In genomic region chr10:79788386-79789158, GRCm38 (mm10) we compare ENCODE assay signal across 8 mouse cellular contexts. TPM values are rescaled to one million over a fixed set of nuclear protein-coding genes. Genes with fewer than 3 reads are reported as not detected.
DNase-seq lines count a peak whose midpoint lies in the region; ATAC-seq and TF ChIP-seq lines count a peak whose summit lies in the region.

No protein-coding gene starts in this region.

- peak; percentile 99 for TF ChIP-seq CTCF in layer of hippocampus, adult 2 months (conservative IDR thresholded peaks at IDR 0.05)

- H3K4me2 ChIP-seq in heart, embryonic 15.5 days, result no peak overlapping the region
- no peak overlapping the region for H3K4me2 ChIP-seq in neural tube, embryonic 14.5 days (ENCODE audit: low read depth, low read length)

- peaks cover 8% of the 10 kb centered on the region; the same call in 1 of the 2 replicates for H3K27me3 ChIP-seq in heart, embryonic 15.5 days
- H3K27me3 ChIP-seq in limb, embryonic 10.5 days (ENCODE audit: low read depth, poor library complexity, severe bottlenecking), result peaks cover 16% of the 10 kb centered on the region
- H3K27me3 ChIP-seq in neural tube, embryonic 14.5 days (ENCODE audit: control insufficient read depth, insufficient read depth, low read length), result no peaks in the 10 kb centered on the region; the same call in 1 of the 2 replicates

- H3K9me3 ChIP-seq in heart, embryonic 15.5 days (replicated peaks), result no peaks in the 10 kb centered on the region
- no peaks in the 10 kb centered on the region for H3K9me3 ChIP-seq in limb, embryonic 10.5 days (replicated peaks)
- H3K9me3 ChIP-seq in neural tube, embryonic 14.5 days (ENCODE audit: control insufficient read depth, low read length), result no peaks in the 10 kb centered on the region

- H3K4me1 ChIP-seq in heart, embryonic 15.5 days (replicated peaks), result peaks cover 6% of the 10 kb centered on the region; the same call in 1 of the 2 replicates
- H3K4me1 ChIP-seq in limb, embryonic 10.5 days, result peaks cover 5% of the 10 kb centered on the region
- no peaks in the 10 kb centered on the region for H3K4me1 ChIP-seq in neural tube, embryonic 14.5 days (ENCODE audit: control insufficient read depth, insufficient read depth, low read length)

- DNase-seq in layer of hippocampus, adult 2 months (ENCODE audit: low spot score in 2 of 2), result peak in 1 of 2 experiments; percentile 83
- DNase-seq in layer of hippocampus, adult 9-10 months (ENCODE audit: low spot score), result no peak
- DNase-seq in MEL-GATA-1-ER (ENCODE audit: extremely low read depth, low read depth), result peak; percentile 54
- DNase-seq in cerebellum, adult 8-10 months, result peak; percentile 85
- DNase-seq in limb, embryonic 10.5 days (ENCODE audit: low spot score), result peak; percentile 84
- DNase-seq in thymus, postnatal 4 days, result peak; percentile 90

- no peak overlapping the region for H3K4me3 ChIP-seq in layer of hippocampus, adult 2 months
- H3K4me3 ChIP-seq in heart, embryonic 15.5 days, result peak overlapping the region; percentile 24
- H3K4me3 ChIP-seq in limb, embryonic 10.5 days, result no peak overlapping the region
- no peak overlapping the region for H3K4me3 ChIP-seq in neural tube, embryonic 14.5 days (ENCODE audit: low read depth, low read length)

- H3K27ac ChIP-seq in layer of hippocampus, adult 2 months, result no peak overlapping the region
- H3K27ac ChIP-seq in heart, embryonic 15.5 days, result peak overlapping the region; percentile 29; the same call in 1 of the 2 replicates
- H3K27ac ChIP-seq in limb, embryonic 10.5 days, result no peak overlapping the region
- H3K27ac ChIP-seq in neural tube, embryonic 14.5 days (ENCODE audit: low read depth, low read length), result no peak overlapping the region

- ATAC-seq in heart, embryonic 15.5 days (replicated peaks; ENCODE audit: insufficient number of reproducible peaks, insufficient read depth, low FRiP score, low read depth), result no peak
- 0 out of 2 replicates have a peak, but pooled peaks have one; percentile 12 for ATAC-seq in neural tube, embryonic 14.5 days (ENCODE audit: low read depth)

- no peak overlapping the region for H3K9ac ChIP-seq in heart, embryonic 15.5 days
- no peak overlapping the region for H3K9ac ChIP-seq in neural tube, embryonic 14.5 days (replicated peaks; ENCODE audit: low read depth, low read length)

- H3K36me3 ChIP-seq in heart, embryonic 15.5 days, result no peaks in the 10 kb centered on the region
- no peaks in the 10 kb centered on the region for H3K36me3 ChIP-seq in limb, embryonic 10.5 days
- no peaks in the 10 kb centered on the region for H3K36me3 ChIP-seq in neural tube, embryonic 14.5 days (ENCODE audit: control insufficient read depth, insufficient read depth, low read length)

- WGBS in heart, embryonic 15.5 days, result 33% methylated on average over 7 of the region's 7 CpGs
- 37% methylated on average over 7 of the region's 7 CpGs for WGBS in limb, embryonic 10.5 days
- 35% methylated on average over 7 of the region's 7 CpGs for WGBS in neural tube, embryonic 14.5 days

RNA-seq across cellular contexts. Expression of gene Prss57, which starts 2.2 kb away (rescaled TPM):
- total RNA-seq in layer of hippocampus, adult 2 months (2021), result under 1 TPM; 0.26 to 0.37 TPM
- 0.49 and 5.1 TPM in 2 replicates for polyA plus RNA-seq in heart, embryonic 15.5 days (2015; fragmentation: Nextera tagmentation; extraction: Ambion mirVana)
- 0.19 TPM in 1 of 2 replicates, not detected in the other for polyA plus RNA-seq in limb, embryonic 10.5 days (2016; fragmentation: Nextera tagmentation; extraction: Ambion mirVana)
- polyA plus RNA-seq in neural tube, embryonic 14.5 days (2014; fragmentation: Nextera tagmentation; extraction: Ambion mirVana), result not detected in 2 replicates

RNA-seq across cellular contexts. Expression of gene Palm, which starts 4.8 kb away (rescaled TPM):
- total RNA-seq in layer of hippocampus, adult 2 months (2021), result 100 to 1,000 TPM; 275 to 277 TPM
- 57.8 and 73.1 TPM in 2 replicates for polyA plus RNA-seq in heart, embryonic 15.5 days (2015; fragmentation: Nextera tagmentation; extraction: Ambion mirVana)
- polyA plus RNA-seq in limb, embryonic 10.5 days (2016; fragmentation: Nextera tagmentation; extraction: Ambion mirVana), result 121 and 126 TPM in 2 replicates
- polyA plus RNA-seq in neural tube, embryonic 14.5 days (2014; fragmentation: Nextera tagmentation; extraction: Ambion mirVana), result 233 and 247 TPM in 2 replicates

RNA-seq across cellular contexts. Expression of gene Fstl3, which starts 11.5 kb away (rescaled TPM):
- 1 to 10 TPM; 2.5 to 2.7 TPM for total RNA-seq in layer of hippocampus, adult 2 months (2021)
- 29.0 and 30.9 TPM in 2 replicates for polyA plus RNA-seq in heart, embryonic 15.5 days (2015; fragmentation: Nextera tagmentation; extraction: Ambion mirVana)
- polyA plus RNA-seq in limb, embryonic 10.5 days (2016; fragmentation: Nextera tagmentation; extraction: Ambion mirVana), result 1.8 and 2.3 TPM in 2 replicates
- 1.7 and 2.3 TPM in 2 replicates for polyA plus RNA-seq in neural tube, embryonic 14.5 days (2014; fragmentation: Nextera tagmentation; extraction: Ambion mirVana)

RNA-seq across cellular contexts. Expression of gene Rnf126, which starts 21.8 kb away (rescaled TPM):
- 10 to 100 TPM; 85.0 to 88.3 TPM for total RNA-seq in layer of hippocampus, adult 2 months (2021)
- polyA plus RNA-seq in heart, embryonic 15.5 days (2015; fragmentation: Nextera tagmentation; extraction: Ambion mirVana), result 54.0 and 65.5 TPM in 2 replicates
- 141 and 151 TPM in 2 replicates for polyA plus RNA-seq in limb, embryonic 10.5 days (2016; fragmentation: Nextera tagmentation; extraction: Ambion mirVana)
- polyA plus RNA-seq in neural tube, embryonic 14.5 days (2014; fragmentation: Nextera tagmentation; extraction: Ambion mirVana), result 89.3 and 93.7 TPM in 2 replicates

RNA-seq across cellular contexts. Expression of gene Misp, which starts 32.2 kb away (rescaled TPM):
- 1 to 10 TPM in 1 of 2 experiments, under 1 TPM in 1; 0.54 to 1.1 TPM for total RNA-seq in layer of hippocampus, adult 2 months (2021)
- polyA plus RNA-seq in heart, embryonic 15.5 days (2015; fragmentation: Nextera tagmentation; extraction: Ambion mirVana), result 0.81 and 1.3 TPM in 2 replicates
- 0.60 TPM in 1 of 2 replicates, not detected in the other for polyA plus RNA-seq in limb, embryonic 10.5 days (2016; fragmentation: Nextera tagmentation; extraction: Ambion mirVana)
- polyA plus RNA-seq in neural tube, embryonic 14.5 days (2014; fragmentation: Nextera tagmentation; extraction: Ambion mirVana), result 0.35 and 0.36 TPM in 2 replicates
